Mouse (Mus musculus) liver, embryonic 14 days (tissue): ENCODE data around the gene Lrrc7. TPM values are rescaled to one million over a fixed set of nuclear protein-coding genes. Genes with fewer than 3 reads are reported as not detected.

Experiments
- polyA plus RNA-seq: library from polyadenylated mRNA; depleted of rRNA; stranded (reverse); fragments of >200 nt; gene quantifications from 2 replicates; pipeline ENCODE4 v1.2.3, GENCODE M21; 2012; rRNA removed

Gene Lrrc7
- 0.01 TPM in 1 of 2 replicates, not detected in the other for polyA plus RNA-seq

DNA sequence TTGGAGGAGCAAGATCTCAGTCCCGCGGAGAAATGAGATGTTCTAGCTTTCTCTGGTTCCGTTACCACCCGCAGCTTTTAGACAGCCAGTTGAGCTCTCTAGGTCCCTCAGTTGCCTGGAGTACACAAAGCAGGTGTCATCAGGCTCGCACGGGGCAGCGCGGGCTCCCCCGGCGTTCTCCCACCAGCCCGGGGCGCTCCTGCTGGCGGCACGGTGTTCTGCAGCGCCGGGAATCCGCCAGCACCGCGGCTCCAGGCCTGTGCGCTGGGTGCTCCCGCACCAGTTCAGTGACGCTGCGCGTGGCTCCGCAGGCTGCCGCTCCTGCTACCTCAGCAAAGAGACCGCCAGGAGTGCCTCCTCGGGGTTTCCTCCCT lies at the start of gene Lrrc7:
Gene Lrrc7 (minus strand): TSS at position 235 of the 374 bp plus-strand sequence.

DNA sequence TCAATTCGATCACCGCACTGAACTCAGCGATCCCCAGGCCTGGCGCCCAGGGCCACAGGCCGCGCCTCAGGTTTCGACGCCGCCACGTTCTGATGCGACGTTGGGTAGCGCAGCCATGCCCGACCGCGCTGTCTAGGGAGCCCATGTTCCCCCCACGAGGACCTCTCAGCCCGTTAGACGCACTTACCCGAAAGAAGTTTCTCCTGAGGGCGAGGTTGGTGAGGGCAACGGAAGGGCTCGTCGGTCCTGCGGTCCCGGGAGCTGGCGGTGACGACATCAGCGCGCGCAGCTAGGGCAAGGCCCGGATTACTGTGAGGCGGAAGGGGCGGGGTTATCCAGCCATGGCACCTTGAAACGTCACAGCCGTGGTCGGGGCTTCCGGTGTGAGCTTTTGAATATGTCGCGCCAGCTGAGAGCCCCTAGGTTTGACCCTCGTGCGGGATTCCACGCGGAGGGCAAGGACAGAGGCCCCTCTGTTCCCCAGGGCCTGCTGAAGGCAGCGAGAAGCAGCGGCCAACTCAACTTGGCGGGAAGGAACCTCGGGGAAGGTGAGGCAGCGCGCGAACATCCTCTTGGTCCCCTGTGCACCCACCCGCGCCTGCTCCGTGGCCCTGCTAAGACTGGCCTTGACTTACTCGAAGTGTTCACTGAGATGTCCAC lies 525.6 kb downstream of the Lrrc7 start, which contains the start of the genes Srsf11 and Lrrc40:
Gene Srsf11 (minus strand): TSS at position 311 of the 660 bp plus-strand sequence.
Gene Lrrc40 (plus strand): TSS at position 334 of the 660 bp plus-strand sequence.

